Mouse (Mus musculus) hindbrain, embryonic 15.5 days (tissue): ENCODE measurements at regions not wholly inside any gene's neighbourhood (a gene's known extent, or its start where the extent isn't known, plus 50 kb on each side); places are given as distances from the start of the nearest gene placed in this dataset.

Experiments used
- ATAC-seq: fragments of 200-750 bp; cut with Nextera tagmentation; 2 replicates; pipeline ENCODE4 v1.8.0; 2017; ENCODE audit warnings: low read depth, moderate number of reproducible peaks, moderate TSS enrichment; ENCODE audit not compliant: low FRiP score
- H3K27ac ChIP-seq: fragments of 300-500 bp; sonication (generic); replicated peaks from 2 replicates; pipeline ENCODE4 v1.5.1; 2015; ENCODE audit warnings: mild to moderate bottlenecking, inconsistent platforms
- H3K27me3 ChIP-seq: fragments of 300-500 bp; sonication (generic); 2 replicates; pipeline ENCODE4 v1.6.1; 2015; ENCODE audit warnings: control low read depth, inconsistent platforms
- H3K36me3 ChIP-seq: fragments of 300-500 bp; sonication (generic); 2 replicates; pipeline ENCODE4 v1.6.1; 2015; ENCODE audit warnings: control low read depth, inconsistent platforms
- H3K4me1 ChIP-seq: fragments of 300-500 bp; sonication (generic); replicated peaks from 2 replicates; pipeline ENCODE4 v1.6.1; 2015; ENCODE audit warnings: control low read depth, inconsistent platforms
- H3K4me2 ChIP-seq: fragments of 300-500 bp; sonication (generic); 2 replicates; pipeline ENCODE4 v1.6.1; 2015; ENCODE audit warnings: moderate library complexity, mild to moderate bottlenecking, inconsistent platforms
- H3K4me3 ChIP-seq: fragments of 300-500 bp; sonication (generic); 2 replicates; pipeline ENCODE4 v1.5.1; 2015; ENCODE audit warnings: mild to moderate bottlenecking, inconsistent platforms
- H3K9ac ChIP-seq: fragments of 300-500 bp; sonication (generic); 2 replicates; pipeline ENCODE4 v1.6.1; 2015; ENCODE audit warnings: inconsistent platforms
- H3K9me3 ChIP-seq: fragments of 300-500 bp; sonication (generic); 2 replicates; pipeline ENCODE4 v1.6.1; 2016; ENCODE audit warnings: control low read depth, inconsistent platforms
- WGBS: fragments of 180-500 bp; shearing (Covaris S2); methylation state at CpG from one replicate; pipeline ENCODE4 v1.1.7; 2015; 5-methylcytosine and 5-hydroxymethylcytosine counted together

GRCm38 (mm10) chr15:61535180-61535579 is 612.4 kb upstream of the A1bg start:
- no peak for ATAC-seq
- H3K4me2 ChIP-seq, result no peak overlapping the region
- no peak overlapping the region for H3K4me3 ChIP-seq
- no peaks in the 10 kb centered on the region; the same call in 1 of the 2 replicates for H3K4me1 ChIP-seq
- no peaks in the 10 kb centered on the region for H3K36me3 ChIP-seq
- no peaks in the 10 kb centered on the region for H3K27me3 ChIP-seq
- no peak overlapping the region for H3K9ac ChIP-seq
- H3K9me3 ChIP-seq, result no peaks in the 10 kb centered on the region
- no peak overlapping the region for H3K27ac ChIP-seq
- WGBS, result 56% methylated on average over 6 of the region's 6 CpGs

GRCm38 (mm10) chr15:61532808-61533207 is 610.0 kb upstream of the A1bg start:
- ATAC-seq, result no peak
- Histone ChIP-seq H3K4me2 (no peak overlapping the region), H3K9me3 (no peaks in the 10 kb centered on the region), H3K4me3 (no peak overlapping the region), H3K4me1 (no peaks in the 10 kb centered on the region; the same call in 1 of the 2 replicates), H3K27ac (no peak overlapping the region), H3K36me3 (no peaks in the 10 kb centered on the region), H3K9ac (no peak overlapping the region), H3K27me3 (no peaks in the 10 kb centered on the region)
- WGBS, result 89% methylated on average over 7 of the region's 7 CpGs

GRCm38 (mm10) chr15:61532040-61532439 is 609.2 kb upstream of the A1bg start:
- Histone ChIP-seq H3K4me1 (no peaks in the 10 kb centered on the region; the same call in 1 of the 2 replicates), H3K9me3 (no peaks in the 10 kb centered on the region), H3K4me2 (no peak overlapping the region), H3K27ac (no peak overlapping the region), H3K27me3 (no peaks in the 10 kb centered on the region), H3K36me3 (no peaks in the 10 kb centered on the region), H3K4me3 (no peak overlapping the region), H3K9ac (no peak overlapping the region)
- 84% methylated on average over 2 of the region's 2 CpGs for WGBS
- no peak for ATAC-seq

GRCm38 (mm10) chr15:61523036-61523435 is 600.2 kb upstream of the A1bg start:
- no peak for ATAC-seq

GRCm38 (mm10) chr15:61517265-61517664 is 594.5 kb upstream of the A1bg start:
- ATAC-seq, result no peak
- Histone ChIP-seq H3K4me3 (no peak overlapping the region), H3K36me3 (no peaks in the 10 kb centered on the region), H3K9ac (no peak overlapping the region), H3K4me1 (no peaks in the 10 kb centered on the region), H3K27me3 (no peaks in the 10 kb centered on the region), H3K27ac (no peak overlapping the region), H3K9me3 (no peaks in the 10 kb centered on the region), H3K4me2 (no peak overlapping the region)
- WGBS, result 70% methylated on average over 1 of the region's 1 CpGs

More at GRCm38 (mm10) chr15:61523036-61523435, 600.2 kb upstream of the A1bg start:
- no peak overlapping the region for H3K9ac ChIP-seq
- no peaks in the 10 kb centered on the region for H3K36me3 ChIP-seq
- no peaks in the 10 kb centered on the region for H3K4me1 ChIP-seq
- no peak overlapping the region for H3K4me3 ChIP-seq
- H3K9me3 ChIP-seq, result no peaks in the 10 kb centered on the region
- H3K4me2 ChIP-seq, result no peak overlapping the region
- no peaks in the 10 kb centered on the region for H3K27me3 ChIP-seq
- 73% methylated on average over 2 of the region's 2 CpGs for WGBS
- H3K27ac ChIP-seq, result no peak overlapping the region

- no peaks in the 10 kb centered on the region for H3K36me3 ChIP-seq
- ATAC-seq, result no peak
Measured at GRCm38 (mm10) chr15:61514324-61514723, 591.5 kb upstream of the A1bg start.

GRCm38 (mm10) chr15:61508806-61509205 is 586.0 kb upstream of the A1bg start:
- H3K36me3 ChIP-seq, result no peaks in the 10 kb centered on the region
- no peaks in the 10 kb centered on the region for H3K4me1 ChIP-seq
- ATAC-seq, result no peak
- WGBS, result 93% methylated on average over 6 of the region's 6 CpGs
- no peaks in the 10 kb centered on the region for H3K27me3 ChIP-seq
- no peak overlapping the region for H3K4me3 ChIP-seq
- no peak overlapping the region for H3K9ac ChIP-seq
- H3K27ac ChIP-seq, result no peak overlapping the region
- no peaks in the 10 kb centered on the region for H3K9me3 ChIP-seq
- H3K4me2 ChIP-seq, result no peak overlapping the region

More at GRCm38 (mm10) chr15:61514324-61514723, 591.5 kb upstream of the A1bg start:
- no peak overlapping the region for H3K9ac ChIP-seq
- no peak overlapping the region for H3K27ac ChIP-seq
- no peak overlapping the region for H3K4me2 ChIP-seq
- no peak overlapping the region for H3K4me3 ChIP-seq
- no peaks in the 10 kb centered on the region for H3K27me3 ChIP-seq
- no peaks in the 10 kb centered on the region for H3K9me3 ChIP-seq
- no peaks in the 10 kb centered on the region for H3K4me1 ChIP-seq
- 57% methylated on average over 1 of the region's 1 CpGs for WGBS

GRCm38 (mm10) chr15:61506361-61506897 is 583.6 kb upstream of the A1bg start:
- Histone ChIP-seq H3K4me2 (no peak overlapping the region), H3K4me3 (no peak overlapping the region), H3K27me3 (no peaks in the 10 kb centered on the region), H3K4me1 (no peaks in the 10 kb centered on the region), H3K9ac (no peak overlapping the region), H3K36me3 (no peaks in the 10 kb centered on the region), H3K27ac (no peak overlapping the region), H3K9me3 (no peaks in the 10 kb centered on the region)
- ATAC-seq, result no peak
- WGBS, result 81% methylated on average over 6 of the region's 6 CpGs

- Histone ChIP-seq H3K27me3 (no peaks in the 10 kb centered on the region), H3K27ac (no peak overlapping the region), H3K9me3 (no peaks in the 10 kb centered on the region), H3K4me2 (no peak overlapping the region), H3K9ac (no peak overlapping the region), H3K4me1 (no peaks in the 10 kb centered on the region), H3K36me3 (no peaks in the 10 kb centered on the region), H3K4me3 (no peak overlapping the region)
- WGBS, result 56% methylated on average over 7 of the region's 7 CpGs
- no peak for ATAC-seq
Measured at GRCm38 (mm10) chr15:61503436-61503835, 580.6 kb upstream of the A1bg start.

- Histone ChIP-seq H3K4me2 (no peak overlapping the region), H3K9ac (no peak overlapping the region), H3K4me3 (no peak overlapping the region), H3K4me1 (no peaks in the 10 kb centered on the region), H3K27ac (no peak overlapping the region), H3K36me3 (no peaks in the 10 kb centered on the region), H3K9me3 (no peaks in the 10 kb centered on the region), H3K27me3 (no peaks in the 10 kb centered on the region)
- no peak for ATAC-seq
- 89% methylated on average over 4 of the region's 4 CpGs for WGBS
Measured at GRCm38 (mm10) chr15:61489731-61490130, 566.9 kb upstream of the A1bg start.

GRCm38 (mm10) chr15:61481861-61482260 is 559.0 kb upstream of the A1bg start:
- no peaks in the 10 kb centered on the region for H3K4me1 ChIP-seq
- H3K9me3 ChIP-seq, result no peaks in the 10 kb centered on the region
- no peak overlapping the region for H3K9ac ChIP-seq
- no peak overlapping the region for H3K27ac ChIP-seq
- no peaks in the 10 kb centered on the region for H3K36me3 ChIP-seq
- ATAC-seq, result no peak
- no peak overlapping the region for H3K4me2 ChIP-seq
- WGBS, result 70% methylated on average over 7 of the region's 7 CpGs
- no peak overlapping the region for H3K4me3 ChIP-seq
- H3K27me3 ChIP-seq, result no peaks in the 10 kb centered on the region

- Histone ChIP-seq H3K4me2 (no peak overlapping the region), H3K9ac (no peak overlapping the region), H3K4me3 (no peak overlapping the region), H3K4me1 (no peaks in the 10 kb centered on the region), H3K27me3 (no peaks in the 10 kb centered on the region), H3K9me3 (no peaks in the 10 kb centered on the region), H3K36me3 (no peaks in the 10 kb centered on the region), H3K27ac (no peak overlapping the region)
- 48% methylated on average over 1 of the region's 1 CpGs for WGBS
- ATAC-seq, result no peak
Measured at GRCm38 (mm10) chr15:61473900-61474299, 551.1 kb upstream of the A1bg start.

GRCm38 (mm10) chr15:61455042-61455441 is 532.2 kb upstream of the A1bg start:
- Histone ChIP-seq H3K4me3 (no peak overlapping the region), H3K27me3 (no peaks in the 10 kb centered on the region), H3K4me2 (no peak overlapping the region), H3K4me1 (no peaks in the 10 kb centered on the region), H3K9me3 (no peaks in the 10 kb centered on the region), H3K36me3 (no peaks in the 10 kb centered on the region), H3K27ac (no peak overlapping the region), H3K9ac (no peak overlapping the region)
- 89% methylated on average over 5 of the region's 5 CpGs for WGBS
- ATAC-seq, result no peak
